Mouse (Mus musculus) stomach, embryonic 16.5 days (tissue): ENCODE data around the gene Lenep. TPM values are rescaled to one million over a fixed set of nuclear protein-coding genes. Genes with fewer than 3 reads are reported as not detected.

Experiments
- ATAC-seq: fragments of 200-750 bp; cut with Nextera tagmentation; 2 replicates; pipeline ENCODE4 v1.8.0; 2017; ENCODE audit warnings: moderate number of reproducible peaks, moderate TSS enrichment; ENCODE audit not compliant: insufficient read depth, low FRiP score
- H3K27ac ChIP-seq: fragments of 300-500 bp; sonication (generic); 2 replicates; pipeline ENCODE4 v1.5.1; 2014; ENCODE audit warnings: low read length
- H3K27me3 ChIP-seq: fragments of 300-500 bp; sonication (generic); 2 replicates; pipeline ENCODE4 v1.6.1; 2014; ENCODE audit warnings: low read length, control low read depth, mixed read lengths; ENCODE audit not compliant: control insufficient read depth, insufficient read depth
- H3K36me3 ChIP-seq: fragments of 300-500 bp; sonication (generic); 2 replicates; pipeline ENCODE4 v1.6.1; 2014; ENCODE audit warnings: low read length; ENCODE audit not compliant: control insufficient read depth, insufficient read depth
- H3K4me1 ChIP-seq: fragments of 300-500 bp; sonication (generic); 2 replicates; pipeline ENCODE4 v1.6.1; 2014; ENCODE audit warnings: low read length, control low read depth, mixed read lengths; ENCODE audit not compliant: control insufficient read depth, insufficient read depth
- H3K4me2 ChIP-seq: fragments of 300-500 bp; sonication (generic); 2 replicates; pipeline ENCODE4 v1.6.1; 2014; ENCODE audit warnings: low read depth, low read length, mixed read lengths
- H3K4me3 ChIP-seq: fragments of 300-500 bp; sonication (generic); replicated peaks from 2 replicates; pipeline ENCODE4 v1.5.1; 2014; ENCODE audit warnings: mild to moderate bottlenecking, low read length
- H3K9ac ChIP-seq: fragments of 300-500 bp; sonication (generic); 2 replicates; pipeline ENCODE4 v1.6.1; 2014; ENCODE audit warnings: low read length
- H3K9me3 ChIP-seq: fragments of 300-500 bp; sonication (generic); replicated peaks from 2 replicates; pipeline ENCODE4 v1.6.1; 2016; ENCODE audit warnings: low read length, control low read depth; ENCODE audit not compliant: control insufficient read depth
- WGBS: fragments of 180-500 bp; shearing (Covaris S2); extraction: QIAGEN DNeasy Blood & Tissue Kit; methylation state at CpG from one replicate; pipeline ENCODE4 v1.1.7; 2014; 5-methylcytosine and 5-hydroxymethylcytosine counted together
- polyA plus RNA-seq: library from polyadenylated mRNA; unstranded; fragments of >200 nt; fragmentation: Nextera tagmentation; extraction: Ambion mirVana; gene quantifications from 2 replicates; pipeline ENCODE4 v1.2.1, GENCODE M21; 2015

Lenep gene
- polyA plus RNA-seq, 1 experiment from 2014 or later, result not detected

GRCm38 (mm10) chr3:89417131-89417530 is 14.5 kb upstream of the Lenep start:
- WGBS, result 17% methylated on average over 2 of the region's 2 CpGs

GRCm38 (mm10) chr3:89416158-89416557 is 13.6 kb upstream of the Lenep start:
- no peak overlapping the region for H3K4me2 ChIP-seq
- no peak overlapping the region for H3K9ac ChIP-seq
- no peaks in the 10 kb centered on the region for H3K27me3 ChIP-seq
- ATAC-seq, result no peak
- H3K4me1 ChIP-seq, result peaks cover 21% of the 10 kb centered on the region
- H3K9me3 ChIP-seq, result no peaks in the 10 kb centered on the region
- H3K4me3 ChIP-seq, result no peak overlapping the region
- peaks cover 18% of the 10 kb centered on the region for H3K36me3 ChIP-seq
- 92% methylated on average over 8 of the region's 8 CpGs for WGBS
- no peak overlapping the region for H3K27ac ChIP-seq

More at GRCm38 (mm10) chr3:89417131-89417530, 14.5 kb upstream of the Lenep start:
- peaks cover 18% of the 10 kb centered on the region for H3K36me3 ChIP-seq
- peak overlapping the region; percentile 78 for H3K4me2 ChIP-seq
- no peak for ATAC-seq
- H3K4me3 ChIP-seq, result peak overlapping the region; percentile 70
- H3K27me3 ChIP-seq, result no peaks in the 10 kb centered on the region
- H3K4me1 ChIP-seq, result peaks cover 25% of the 10 kb centered on the region
- H3K9me3 ChIP-seq, result no peaks in the 10 kb centered on the region
- H3K27ac ChIP-seq, result peak overlapping the region; percentile 99
- peak overlapping the region; percentile 74 for H3K9ac ChIP-seq

GRCm38 (mm10) chr3:89411490-89412393 is 9.1 kb upstream of the Lenep start, which contains the start of gene Flad1:
TSS of gene Flad1 (minus strand) at chr3:89411870.
- H3K27me3 ChIP-seq, result no peaks in the 10 kb centered on the region
- peak within 1 kb of the TSS; percentile 11; the same call in 1 of the 2 replicates for H3K27ac ChIP-seq
- peak; percentile 99 for ATAC-seq
- peak within 1 kb of the TSS; percentile 61 for H3K4me3 ChIP-seq
- H3K4me2 ChIP-seq, result peak within 1 kb of the TSS; percentile 65
- H3K9me3 ChIP-seq, result no peaks in the 10 kb centered on the region
- H3K36me3 ChIP-seq, result peaks cover 25% of the 10 kb centered on the region
- H3K9ac ChIP-seq, result peak within 1 kb of the TSS; percentile 68
- peaks cover 7% of the 10 kb centered on the region for H3K4me1 ChIP-seq
- WGBS, result 6% methylated on average over 28 of the region's 28 CpGs

- Histone ChIP-seq H3K4me1 (peaks cover 3% of the 10 kb centered on the region; the same call in 1 of the 2 replicates), H3K4me2 (peak overlapping the region; percentile 65), H3K27me3 (no peaks in the 10 kb centered on the region), H3K4me3 (peak overlapping the region; percentile 61), H3K36me3 (peaks cover 22% of the 10 kb centered on the region), H3K9ac (peak overlapping the region; percentile 68), H3K9me3 (no peaks in the 10 kb centered on the region), H3K27ac (no peak overlapping the region)
- 77% methylated on average over 10 of the region's 10 CpGs for WGBS
- no peak for ATAC-seq
Measured at GRCm38 (mm10) chr3:89410864-89411263, 8.3 kb upstream of the Lenep start.

- peaks cover 3% of the 10 kb centered on the region; the same call in 1 of the 2 replicates for H3K4me1 ChIP-seq
- H3K9ac ChIP-seq, result no peak overlapping the region
- no peak overlapping the region for H3K4me2 ChIP-seq
- peaks cover 16% of the 10 kb centered on the region for H3K36me3 ChIP-seq
- no peaks in the 10 kb centered on the region for H3K27me3 ChIP-seq
- WGBS, result 91% methylated on average over 3 of the region's 3 CpGs
- no peak overlapping the region for H3K4me3 ChIP-seq
- no peaks in the 10 kb centered on the region for H3K9me3 ChIP-seq
- ATAC-seq, result no peak
- no peak overlapping the region for H3K27ac ChIP-seq
Measured at GRCm38 (mm10) chr3:89409701-89410100, 7.1 kb upstream of the Lenep start.

- WGBS, result 62% methylated on average over 16 of the region's 16 CpGs
- H3K4me3 ChIP-seq, result no peak overlapping the region
- H3K36me3 ChIP-seq, result peaks cover 8% of the 10 kb centered on the region; the same call in 1 of the 2 replicates
- H3K27ac ChIP-seq, result no peak overlapping the region
- H3K9me3 ChIP-seq, result no peaks in the 10 kb centered on the region
- ATAC-seq, result no peak
- H3K4me2 ChIP-seq, result no peak overlapping the region
- H3K4me1 ChIP-seq, result peaks cover 3% of the 10 kb centered on the region; the same call in 1 of the 2 replicates
- no peak overlapping the region for H3K9ac ChIP-seq
- H3K27me3 ChIP-seq, result no peaks in the 10 kb centered on the region
Measured at GRCm38 (mm10) chr3:89408448-89408847, 5.9 kb upstream of the Lenep start.

- H3K4me2 ChIP-seq, result no peak overlapping the region
- H3K4me1 ChIP-seq, result peaks cover 3% of the 10 kb centered on the region; the same call in 1 of the 2 replicates
- no peaks in the 10 kb centered on the region for H3K27me3 ChIP-seq
- no peak overlapping the region for H3K9ac ChIP-seq
- WGBS, result 91% methylated on average over 6 of the region's 6 CpGs
- no peak for ATAC-seq
- H3K27ac ChIP-seq, result no peak overlapping the region
- no peaks in the 10 kb centered on the region for H3K9me3 ChIP-seq
- peaks cover 8% of the 10 kb centered on the region; the same call in 1 of the 2 replicates for H3K36me3 ChIP-seq
- H3K4me3 ChIP-seq, result no peak overlapping the region
Measured at GRCm38 (mm10) chr3:89406887-89407286, 4.3 kb upstream of the Lenep start.

- no peak overlapping the region for H3K4me2 ChIP-seq
- no peaks in the 10 kb centered on the region for H3K4me1 ChIP-seq
- no peak overlapping the region for H3K4me3 ChIP-seq
- H3K27ac ChIP-seq, result no peak overlapping the region
- H3K9ac ChIP-seq, result no peak overlapping the region
- H3K36me3 ChIP-seq, result no peaks in the 10 kb centered on the region
- no peak for ATAC-seq
- no peaks in the 10 kb centered on the region for H3K27me3 ChIP-seq
- WGBS, result 92% methylated on average over 7 of the region's 7 CpGs
- no peaks in the 10 kb centered on the region for H3K9me3 ChIP-seq
Measured at GRCm38 (mm10) chr3:89401329-89401728, 1.3 kb downstream of the Lenep start.

- Histone ChIP-seq H3K4me1 (peaks cover 15% of the 10 kb centered on the region), H3K9me3 (no peaks in the 10 kb centered on the region), H3K27ac (peak overlapping the region; percentile 98), H3K27me3 (no peaks in the 10 kb centered on the region), H3K36me3 (no peaks in the 10 kb centered on the region), H3K4me3 (peak overlapping the region; percentile 81), H3K9ac (peak overlapping the region; percentile 86), H3K4me2 (peak overlapping the region; percentile 100)
- WGBS, result 2% methylated on average over 4 of the region's 4 CpGs
- ATAC-seq, result no peak
Measured at GRCm38 (mm10) chr3:89396654-89397005, 6.0 kb downstream of the Lenep start.
